Mouse (Mus musculus): ENCODE measurements around the gene Diras1. TPM values are rescaled to one million over a fixed set of nuclear protein-coding genes. Genes with fewer than 3 reads are reported as not detected.

Diras1 gene
- polyA plus RNA-seq, 1 experiment from 2014 or later = 0.08 TPM

DNA sequence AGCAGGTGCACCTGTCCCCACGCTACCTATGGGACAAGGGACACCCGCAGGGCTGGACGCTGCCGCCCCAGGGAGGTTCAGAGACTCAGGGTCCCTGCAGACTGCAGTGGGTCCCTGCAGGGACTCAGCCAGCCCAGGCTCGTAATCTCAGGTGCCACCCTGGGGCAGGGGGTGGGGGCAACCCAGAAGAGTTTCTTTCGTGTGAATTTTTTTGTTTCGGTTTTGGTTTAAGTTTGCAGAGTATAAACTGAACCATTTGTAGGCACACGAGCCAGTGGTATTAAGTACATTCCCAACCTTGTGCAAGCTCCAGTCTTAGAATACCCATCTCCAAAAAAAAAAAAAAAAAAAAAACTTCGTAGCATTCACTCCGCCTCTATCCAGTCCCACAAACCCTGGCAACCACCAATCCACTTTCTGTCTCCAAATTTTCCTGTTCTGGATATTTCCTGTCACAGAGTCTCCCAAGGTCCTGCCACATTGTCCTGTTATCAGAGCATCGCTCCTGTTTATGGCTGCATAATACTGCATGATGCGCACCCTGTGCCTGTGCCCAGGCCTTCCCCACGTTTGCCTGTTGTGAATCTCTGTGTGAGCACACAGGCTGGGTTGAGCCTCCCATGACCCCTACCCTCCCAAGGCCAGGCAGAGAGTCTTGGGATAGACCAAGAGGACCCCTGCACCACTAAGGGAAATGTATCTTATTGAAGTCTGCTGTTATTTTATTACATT is 39.3 kb downstream of the Diras1 start:
- DNase-seq (no peak), ATAC-seq (ENCODE audit: insufficient read depth) (no peak)
- Histone ChIP-seq H3K4me2 (peak overlapping the region; percentile 64), H3K4me1 (ENCODE audit: insufficient read depth) (peaks cover 5% of the 10 kb centered on the region), H3K27ac (ENCODE audit: low read depth) (no peak overlapping the region), H3K4me3 (ENCODE audit: low read depth, low read length) (peak overlapping the region; percentile 32), H3K36me3 (ENCODE audit: insufficient read depth) (no peaks in the 10 kb centered on the region), H3K9me3 (ENCODE audit: low read depth, low read length) (no peaks in the 10 kb centered on the region), H3K27me3 (ENCODE audit: insufficient read depth, low read length) (peaks cover 31% of the 10 kb centered on the region), H3K9ac (peak overlapping the region; percentile 40)
- TF ChIP-seq CTCF (IDR thresholded peaks at IDR 0.05; ENCODE audit: low read depth) = no peak
- WGBS = 32% methylated on average over 13 of the region's 13 CpGs

DNA sequence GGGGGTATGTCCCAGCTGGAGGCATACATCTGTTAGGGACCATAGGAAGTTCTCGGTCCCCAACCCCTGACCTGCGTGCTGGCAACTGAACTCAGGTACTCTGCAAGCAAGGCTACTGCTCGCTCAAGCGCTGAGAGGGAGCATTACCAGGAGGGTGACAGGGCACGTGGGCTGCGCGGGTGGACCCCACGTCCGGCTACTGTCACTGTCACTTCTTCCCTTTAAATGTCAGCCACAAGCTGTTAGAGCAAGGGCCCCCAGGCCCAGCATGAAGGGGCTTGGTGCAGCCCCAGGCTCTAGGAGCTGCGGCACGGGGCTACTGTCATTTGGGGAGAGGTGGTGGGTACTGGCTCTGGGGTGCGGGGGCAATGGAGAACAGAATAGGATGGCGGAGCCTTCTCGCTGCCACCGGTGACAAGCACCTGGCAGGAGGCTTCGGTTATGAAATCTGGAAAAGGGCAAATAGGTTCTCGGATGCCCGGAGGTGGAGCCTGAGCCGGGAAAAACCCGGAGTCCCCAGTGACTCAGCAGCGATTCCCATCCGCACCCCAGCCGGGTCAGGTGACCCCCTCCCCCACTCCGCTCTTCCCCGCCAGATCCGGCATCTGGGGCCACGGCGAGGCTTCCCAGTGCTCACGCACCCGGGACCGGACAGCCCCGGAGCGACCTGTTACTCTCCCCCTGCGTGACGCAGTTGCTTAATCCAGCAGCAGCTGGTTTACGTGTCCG is 40.1 kb downstream of the Diras1 start:
- Histone ChIP-seq H3K27ac (ENCODE audit: low read depth) (no peak overlapping the region), H3K9ac (peak overlapping the region; percentile 40), H3K36me3 (ENCODE audit: insufficient read depth) (no peaks in the 10 kb centered on the region), H3K4me2 (peak overlapping the region; percentile 64), H3K4me3 (ENCODE audit: low read depth, low read length) (peak overlapping the region; percentile 32), H3K27me3 (ENCODE audit: insufficient read depth, low read length) (peaks cover 31% of the 10 kb centered on the region), H3K4me1 (ENCODE audit: insufficient read depth) (peaks cover 5% of the 10 kb centered on the region), H3K9me3 (ENCODE audit: low read depth, low read length) (no peaks in the 10 kb centered on the region)
- DNase-seq (no peak), ATAC-seq (ENCODE audit: insufficient read depth) (no peak)
- WGBS = 8% methylated on average over 37 of the region's 37 CpGs
- no peak for TF ChIP-seq CTCF (IDR thresholded peaks at IDR 0.05; ENCODE audit: low read depth)

DNA sequence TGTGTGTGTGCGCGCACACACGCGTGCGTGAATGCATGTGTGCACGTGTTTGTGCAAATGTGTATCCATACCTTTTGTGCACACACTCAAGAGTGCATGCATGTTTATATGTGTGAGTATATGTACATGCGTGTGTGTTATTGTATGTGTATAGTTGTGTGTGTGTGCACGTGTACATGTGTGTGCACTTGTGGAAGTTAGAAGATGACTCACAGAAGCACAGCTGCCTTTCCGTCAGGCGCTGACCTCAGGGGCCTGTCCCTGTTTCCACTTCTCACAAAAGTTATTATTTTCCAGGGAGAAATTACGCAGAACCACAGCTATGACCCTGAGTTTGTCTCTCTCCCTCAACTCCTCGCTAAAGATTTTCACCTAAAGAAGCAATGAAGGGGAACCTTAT is 41.2 kb downstream of the Diras1 start:
- Histone ChIP-seq H3K9ac (no peak overlapping the region), H3K27ac (ENCODE audit: low read depth) (no peak overlapping the region), H3K4me3 (ENCODE audit: low read depth, low read length) (no peak overlapping the region), H3K36me3 (ENCODE audit: insufficient read depth) (no peaks in the 10 kb centered on the region), H3K4me2 (no peak overlapping the region), H3K27me3 (ENCODE audit: insufficient read depth, low read length) (peaks cover 31% of the 10 kb centered on the region), H3K9me3 (ENCODE audit: low read depth, low read length) (no peaks in the 10 kb centered on the region), H3K4me1 (ENCODE audit: insufficient read depth) (peaks cover 5% of the 10 kb centered on the region)
- no peak for TF ChIP-seq CTCF (IDR thresholded peaks at IDR 0.05; ENCODE audit: low read depth)
- DNase-seq (no peak), ATAC-seq (ENCODE audit: insufficient read depth) (no peak)
- WGBS = 87% methylated on average over 12 of the region's 12 CpGs

DNA sequence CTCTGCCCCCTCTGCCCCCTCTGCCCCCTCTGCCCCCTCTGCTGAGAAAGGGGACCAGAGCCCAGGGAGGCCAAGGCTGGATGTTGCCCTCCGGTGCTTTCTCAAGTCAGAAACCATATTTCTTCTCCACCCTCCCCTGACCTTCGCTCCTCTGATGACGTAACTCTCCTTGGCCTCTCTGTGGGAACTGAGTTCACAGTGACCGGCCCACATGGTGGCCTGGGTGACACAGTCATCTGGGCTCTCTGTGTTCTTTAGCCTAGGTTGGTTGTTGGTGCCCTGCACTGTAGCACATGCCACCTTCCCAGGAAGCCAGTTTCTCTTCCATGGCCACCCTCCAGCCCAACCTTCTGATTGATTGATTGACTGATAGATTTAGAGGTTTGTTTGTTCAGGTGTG is 43.1 kb downstream of the Diras1 start:
- ATAC-seq (ENCODE audit: insufficient read depth) (no peak), DNase-seq (no peak)
- no peak overlapping the region for H3K27ac ChIP-seq (ENCODE audit: low read depth)
- no peaks in the 10 kb centered on the region for H3K4me1 ChIP-seq (ENCODE audit: insufficient read depth)
- no peak for TF ChIP-seq CTCF (IDR thresholded peaks at IDR 0.05; ENCODE audit: low read depth)
- peaks cover 31% of the 10 kb centered on the region for H3K27me3 ChIP-seq (ENCODE audit: insufficient read depth, low read length)
- no peak overlapping the region for H3K9ac ChIP-seq
- no peaks in the 10 kb centered on the region for H3K9me3 ChIP-seq (ENCODE audit: low read depth, low read length)
- no peak overlapping the region for H3K4me3 ChIP-seq (ENCODE audit: low read depth, low read length)
- WGBS = 47% methylated on average over 4 of the region's 4 CpGs
- H3K4me2 ChIP-seq = no peak overlapping the region
- no peaks in the 10 kb centered on the region for H3K36me3 ChIP-seq (ENCODE audit: insufficient read depth)

DNA sequence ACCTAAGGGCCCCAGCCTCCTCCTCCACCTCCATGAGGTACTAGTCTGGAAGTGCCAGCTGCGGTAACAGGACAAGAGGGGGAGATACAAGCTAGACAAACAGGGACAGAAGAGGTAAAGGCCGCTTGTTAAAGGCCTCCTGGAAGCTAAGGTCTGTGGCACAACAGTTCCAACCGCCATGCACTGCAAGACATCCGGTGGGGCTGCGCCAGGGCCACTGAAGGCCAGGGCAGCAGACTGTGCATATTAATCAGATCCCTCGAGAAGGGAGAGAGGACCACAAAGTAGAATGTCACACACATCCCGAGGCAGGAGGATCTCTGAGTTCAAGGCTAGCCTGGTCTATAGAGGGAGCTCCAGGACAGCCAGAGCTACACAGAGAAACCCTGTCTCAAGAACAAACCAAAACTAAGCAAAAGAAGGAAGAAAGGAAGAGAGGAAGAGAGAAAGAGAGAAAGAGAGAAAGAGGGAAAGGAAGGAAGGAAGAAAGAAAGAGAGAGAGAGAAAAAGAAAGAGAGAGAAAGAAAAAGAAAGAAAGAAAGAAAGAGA is 43.8 kb downstream of the Diras1 start:
- no peak for ATAC-seq (ENCODE audit: insufficient read depth)

DNA sequence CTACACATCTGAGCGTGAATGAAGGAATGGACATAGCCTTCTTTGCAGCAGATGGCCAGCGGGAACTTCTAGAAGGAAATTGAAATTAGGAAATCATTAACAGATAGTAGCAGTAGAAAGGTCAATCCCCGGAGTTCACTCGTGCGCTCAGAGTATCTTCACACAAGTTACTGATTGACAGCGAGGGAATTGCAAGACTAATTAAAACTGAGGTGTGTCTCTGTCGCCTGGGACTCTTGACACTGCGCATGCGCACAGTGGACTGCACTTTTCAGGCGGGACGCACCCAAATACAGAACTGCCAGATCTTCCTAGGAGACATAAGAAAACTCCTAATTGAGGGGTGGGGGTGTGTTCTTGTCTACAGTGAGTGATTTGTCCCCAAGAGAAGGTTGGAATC is 50.0 kb downstream of the Diras1 start:
- Histone ChIP-seq H3K27ac (ENCODE audit: low read depth) (no peak overlapping the region), H3K4me3 (ENCODE audit: low read depth, low read length) (no peak overlapping the region), H3K9ac (no peak overlapping the region), H3K4me2 (no peak overlapping the region), H3K27me3 (ENCODE audit: insufficient read depth, low read length) (no peaks in the 10 kb centered on the region), H3K4me1 (ENCODE audit: insufficient read depth) (peaks cover 16% of the 10 kb centered on the region), H3K36me3 (ENCODE audit: insufficient read depth) (no peaks in the 10 kb centered on the region), H3K9me3 (ENCODE audit: low read depth, low read length) (no peaks in the 10 kb centered on the region)
- WGBS = 86% methylated on average over 11 of the region's 11 CpGs
- ATAC-seq (ENCODE audit: insufficient read depth) (no peak), DNase-seq (no peak)
- no peak for TF ChIP-seq CTCF (IDR thresholded peaks at IDR 0.05; ENCODE audit: low read depth)

More for the DNA sequence above, 43.8 kb downstream of the Diras1 start:
- no peak for TF ChIP-seq CTCF (IDR thresholded peaks at IDR 0.05; ENCODE audit: low read depth)
- peaks cover 27% of the 10 kb centered on the region for H3K27me3 ChIP-seq (ENCODE audit: insufficient read depth, low read length)
- H3K4me2 ChIP-seq = no peak overlapping the region
- no peak overlapping the region for H3K27ac ChIP-seq (ENCODE audit: low read depth)
- WGBS = 45% methylated on average over 7 of the region's 7 CpGs
- DNase-seq = no peak
- no peaks in the 10 kb centered on the region for H3K9me3 ChIP-seq (ENCODE audit: low read depth, low read length)
- H3K4me1 ChIP-seq (ENCODE audit: insufficient read depth) = no peaks in the 10 kb centered on the region
- H3K36me3 ChIP-seq (ENCODE audit: insufficient read depth) = no peaks in the 10 kb centered on the region
- H3K4me3 ChIP-seq (ENCODE audit: low read depth, low read length) = no peak overlapping the region
- H3K9ac ChIP-seq = no peak overlapping the region

DNA sequence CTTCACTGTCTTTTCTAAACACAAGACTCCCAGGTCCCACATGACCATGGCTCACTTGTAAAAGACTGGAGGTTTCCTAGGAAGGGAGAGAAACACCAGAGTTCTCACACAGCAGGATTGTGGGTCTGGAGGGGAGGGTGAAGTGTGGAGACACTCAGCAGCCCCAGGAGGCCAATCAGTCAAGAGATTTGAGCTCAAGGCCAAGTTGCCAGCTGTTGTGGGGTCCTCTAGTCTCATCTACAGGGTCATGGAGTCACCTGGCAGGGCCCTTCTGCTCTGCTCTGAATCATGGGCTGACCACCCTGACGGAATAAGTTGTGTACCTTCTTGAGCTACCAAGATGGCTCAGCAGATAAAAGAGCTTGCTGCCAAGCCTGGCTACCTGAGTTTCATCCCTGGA is 51.7 kb downstream of the Diras1 start:
- H3K4me1 ChIP-seq (ENCODE audit: insufficient read depth) = peaks cover 16% of the 10 kb centered on the region
- no peaks in the 10 kb centered on the region for H3K9me3 ChIP-seq (ENCODE audit: low read depth, low read length)
- no peaks in the 10 kb centered on the region for H3K36me3 ChIP-seq (ENCODE audit: insufficient read depth)
- no peak for ATAC-seq (ENCODE audit: insufficient read depth)
- H3K27ac ChIP-seq (ENCODE audit: low read depth) = no peak overlapping the region
- DNase-seq = no peak
- no peak overlapping the region for H3K4me3 ChIP-seq (ENCODE audit: low read depth, low read length)
- no peak overlapping the region for H3K4me2 ChIP-seq
- no peaks in the 10 kb centered on the region for H3K27me3 ChIP-seq (ENCODE audit: insufficient read depth, low read length)
- no peak for TF ChIP-seq CTCF (IDR thresholded peaks at IDR 0.05; ENCODE audit: low read depth)
- no peak overlapping the region for H3K9ac ChIP-seq
- WGBS = 84% methylated on average over 1 of the region's 1 CpGs
